Mouse (Mus musculus): Measurements from ENCODE around the gene Gm10491.
A peak's percentile ranks its signal among the peaks of the same experiment; 100 is the strongest.
"Not testable (repeated sequence)": the region's sequence is repeated elsewhere in the genome, so short reads cannot be mapped to it uniquely, and the experiment has no call there.

Gene Gm10491

GRCm38 (mm10) chrX:7907735-7908134, at the start of gene Gm10491:
Gene Gm10491 (minus strand): TSS chrX:7907835.
- DNase-seq, result no peak

- DNase-seq, result no peak
These were observed 42.5 kb upstream of the Gm10491 start for GRCm38 (mm10) chrX:7950091-7950490.

- peak; percentile 94 to 95 for DNase-seq
These were observed 40.4 kb upstream of the Gm10491 start for GRCm38 (mm10) chrX:7947900-7948492.

GRCm38 (mm10) chrX:7947108-7947899, 39.7 kb upstream of the Gm10491 start, which contains the start of gene Hdac6:
Gene Hdac6 (minus strand): TSS chrX:7947889.
- peak; percentile 13 to 48 for DNase-seq

GRCm38 (mm10) chrX:7945618-7946017, 38.0 kb upstream of the Gm10491 start:
- peak; percentile 33 to 44 for DNase-seq

GRCm38 (mm10) chrX:7937667-7938066, 30.0 kb upstream of the Gm10491 start:
- DNase-seq, result no peak

- peak in 1 of 2 experiments; percentile 4 for DNase-seq
These were observed 29.2 kb upstream of the Gm10491 start for GRCm38 (mm10) chrX:7936874-7937273.

GRCm38 (mm10) chrX:7928270-7928790, 20.7 kb upstream of the Gm10491 start, which contains the start of gene Eras:
Gene Eras (minus strand): TSS chrX:7928607.
- no peak for DNase-seq

GRCm38 (mm10) chrX:7927116-7927515, 19.5 kb upstream of the Gm10491 start:
- no peak for DNase-seq

- no peak for DNase-seq
These were observed 18.6 kb upstream of the Gm10491 start for GRCm38 (mm10) chrX:7926266-7926665.

- peak in 1 of 2 experiments; percentile 14 for DNase-seq
These were observed 14.4 kb upstream of the Gm10491 start for GRCm38 (mm10) chrX:7922032-7922431.

GRCm38 (mm10) chrX:7919601-7920383, 12.2 kb upstream of the Gm10491 start, which contains the start of gene Pcsk1n:
Gene Pcsk1n (plus strand): TSS chrX:7919822.
- no peak for DNase-seq

GRCm38 (mm10) chrX:7917960-7918359, 10.3 kb upstream of the Gm10491 start:
- not testable (repeated sequence) for DNase-seq

GRCm38 (mm10) chrX:7915669-7916068, 8.0 kb upstream of the Gm10491 start:
- DNase-seq, result peak; percentile 45 to 48

GRCm38 (mm10) chrX:7910473-7910872, 2.8 kb upstream of the Gm10491 start:
- peak in 1 of 2 experiments; percentile 26 for DNase-seq

- DNase-seq, result not testable (repeated sequence)
These were observed 1.6 kb upstream of the Gm10491 start, which contains the start of gene Gm10490 for GRCm38 (mm10) chrX:7909242-7909641. Gene Gm10490 (plus strand): TSS chrX:7909542.

GRCm38 (mm10) chrX:7904441-7904840, 3.2 kb downstream of the Gm10491 start:
- DNase-seq, result no peak

GRCm38 (mm10) chrX:7898880-7899874, 8.5 kb downstream of the Gm10491 start, which contains the start of the genes Pqbp1 and Timm17b:
Gene Pqbp1 (minus strand): TSS chrX:7899269.
Gene Timm17b (plus strand): TSS chrX:7899357.
- peak; percentile 93 to 95 for DNase-seq

GRCm38 (mm10) chrX:7898211-7898610, 9.4 kb downstream of the Gm10491 start:
- no peak for DNase-seq

- peak; percentile 90 to 95 for DNase-seq
These were observed 23.6 kb downstream of the Gm10491 start, which contains the start of gene Slc35a2 for GRCm38 (mm10) chrX:7883841-7884567. Gene Slc35a2 (plus strand): TSS chrX:7884028.
